Mouse (Mus musculus): ENCODE measurements around the gene Tmem151a.

- TF ChIP-seq POLR2A (IDR thresholded peaks at IDR 0.05; ENCODE audit: insufficient read depth, low read length) (no peak), CTCF (IDR thresholded peaks at IDR 0.05; ENCODE audit: low read depth, low read length) (no peak), EP300 (IDR thresholded peaks at IDR 0.05; ENCODE audit: insufficient read depth, low read depth, low read length) (no peak)
Observed at GRCm38 (mm10) chr19:5113783-5114182, 28.5 kb upstream of the Tmem151a start.

Data from ES-Bruce4 (cell line).